Mouse (Mus musculus): ENCODE data around the gene Gna14. TPM values are rescaled to one million over a fixed set of nuclear protein-coding genes. Genes with fewer than 3 reads are reported as not detected.

The Gna14 gene
- 1.8 and 2.5 TPM in 2 replicates for polyA plus RNA-seq (2014; fragmentation: Nextera tagmentation; extraction: Ambion mirVana)

GRCm38 (mm10) chr19:16435531-16436231 lies at the start of gene Gna14:
TSS of gene Gna14 (plus strand) at chr19:16435762.
- Histone ChIP-seq H3K36me3 (ENCODE audit: control insufficient read depth, insufficient read depth, low read length) (no peaks in the 10 kb centered on the region), H3K27me3 (ENCODE audit: control insufficient read depth, insufficient read depth, low read length) (peaks cover 13% of the 10 kb centered on the region), H3K4me1 (replicated peaks; ENCODE audit: control insufficient read depth, insufficient read depth, low read length) (peaks cover 15% of the 10 kb centered on the region; the same call in 1 of the 2 replicates), H3K4me3 (ENCODE audit: low read depth, low read length) (peak within 1 kb of the TSS; percentile 33), H3K4me2 (ENCODE audit: low read depth, low read length, severe bottlenecking) (peak within 1 kb of the TSS; percentile 74), H3K9me3 (ENCODE audit: control insufficient read depth, low read length) (no peaks in the 10 kb centered on the region), H3K27ac (ENCODE audit: low read depth, low read length) (no peak within 1 kb of the TSS), H3K9ac (ENCODE audit: low read length) (peak within 1 kb of the TSS; percentile 37)
- WGBS, result 2% methylated on average over 27 of the region's 27 CpGs
- ATAC-seq (replicated peaks; ENCODE audit: low FRiP score) (peak; percentile 60), DNase-seq (ENCODE audit: low spot score) (peak; percentile 85)

- Histone ChIP-seq H3K27me3 (ENCODE audit: control insufficient read depth, insufficient read depth, low read length) (no peaks in the 10 kb centered on the region), H3K4me2 (ENCODE audit: low read depth, low read length, severe bottlenecking) (no peak overlapping the region), H3K4me1 (replicated peaks; ENCODE audit: control insufficient read depth, insufficient read depth, low read length) (peaks cover 8% of the 10 kb centered on the region; the same call in 1 of the 2 replicates), H3K36me3 (ENCODE audit: control insufficient read depth, insufficient read depth, low read length) (no peaks in the 10 kb centered on the region), H3K9ac (ENCODE audit: low read length) (no peak overlapping the region), H3K9me3 (ENCODE audit: control insufficient read depth, low read length) (no peaks in the 10 kb centered on the region), H3K4me3 (ENCODE audit: low read depth, low read length) (no peak overlapping the region), H3K27ac (ENCODE audit: low read depth, low read length) (no peak overlapping the region)
- no peak for ATAC-seq (replicated peaks; ENCODE audit: low FRiP score)
- 66% methylated on average over 6 of the region's 6 CpGs for WGBS
- no peak for DNase-seq (ENCODE audit: low spot score)
Observed at GRCm38 (mm10) chr19:16386514-16386913, 49.0 kb upstream of the Gna14 start.

GRCm38 (mm10) chr19:16390192-16390795 lies 45.3 kb upstream of the Gna14 start:
- Histone ChIP-seq H3K4me1 (replicated peaks; ENCODE audit: control insufficient read depth, insufficient read depth, low read length) (peaks cover 8% of the 10 kb centered on the region; the same call in 1 of the 2 replicates), H3K4me3 (ENCODE audit: low read depth, low read length) (no peak overlapping the region), H3K4me2 (ENCODE audit: low read depth, low read length, severe bottlenecking) (no peak overlapping the region), H3K9me3 (ENCODE audit: control insufficient read depth, low read length) (no peaks in the 10 kb centered on the region), H3K9ac (ENCODE audit: low read length) (no peak overlapping the region), H3K27ac (ENCODE audit: low read depth, low read length) (no peak overlapping the region), H3K27me3 (ENCODE audit: control insufficient read depth, insufficient read depth, low read length) (no peaks in the 10 kb centered on the region), H3K36me3 (ENCODE audit: control insufficient read depth, insufficient read depth, low read length) (no peaks in the 10 kb centered on the region)
- DNase-seq (ENCODE audit: low spot score) (no peak), ATAC-seq (replicated peaks; ENCODE audit: low FRiP score) (no peak)
- 89% methylated on average over 6 of the region's 6 CpGs for WGBS

- no peak for DNase-seq (ENCODE audit: low spot score)
- Histone ChIP-seq H3K27me3 (ENCODE audit: control insufficient read depth, insufficient read depth, low read length) (no peaks in the 10 kb centered on the region), H3K9me3 (ENCODE audit: control insufficient read depth, low read length) (no peaks in the 10 kb centered on the region), H3K9ac (ENCODE audit: low read length) (no peak overlapping the region), H3K4me2 (ENCODE audit: low read depth, low read length, severe bottlenecking) (no peak overlapping the region), H3K4me1 (replicated peaks; ENCODE audit: control insufficient read depth, insufficient read depth, low read length) (peaks cover under 1% of the 10 kb centered on the region; the same call in 1 of the 2 replicates), H3K4me3 (ENCODE audit: low read depth, low read length) (no peak overlapping the region), H3K27ac (ENCODE audit: low read depth, low read length) (no peak overlapping the region), H3K36me3 (ENCODE audit: control insufficient read depth, insufficient read depth, low read length) (no peaks in the 10 kb centered on the region)
- 90% methylated on average over 5 of the region's 5 CpGs for WGBS
- no peak for ATAC-seq (replicated peaks; ENCODE audit: low FRiP score)
Observed at GRCm38 (mm10) chr19:16394381-16394780, 41.2 kb upstream of the Gna14 start.

- no peaks in the 10 kb centered on the region for H3K36me3 ChIP-seq (ENCODE audit: control insufficient read depth, insufficient read depth, low read length)
- no peak overlapping the region for H3K4me3 ChIP-seq (ENCODE audit: low read depth, low read length)
- no peaks in the 10 kb centered on the region for H3K9me3 ChIP-seq (ENCODE audit: control insufficient read depth, low read length)
- 85% methylated on average over 6 of the region's 6 CpGs for WGBS
- no peak overlapping the region for H3K9ac ChIP-seq (ENCODE audit: low read length)
- H3K4me1 ChIP-seq (replicated peaks; ENCODE audit: control insufficient read depth, insufficient read depth, low read length), result no peaks in the 10 kb centered on the region
- H3K4me2 ChIP-seq (ENCODE audit: low read depth, low read length, severe bottlenecking), result no peak overlapping the region
- ATAC-seq (replicated peaks; ENCODE audit: low FRiP score) (no peak), DNase-seq (ENCODE audit: low spot score) (no peak)
- no peaks in the 10 kb centered on the region for H3K27me3 ChIP-seq (ENCODE audit: control insufficient read depth, insufficient read depth, low read length)
- H3K27ac ChIP-seq (ENCODE audit: low read depth, low read length), result no peak overlapping the region
Observed at GRCm38 (mm10) chr19:16403101-16403500, 32.5 kb upstream of the Gna14 start.

GRCm38 (mm10) chr19:16407727-16408126 lies 27.8 kb upstream of the Gna14 start:
- no peaks in the 10 kb centered on the region for H3K9me3 ChIP-seq (ENCODE audit: control insufficient read depth, low read length)
- H3K4me1 ChIP-seq (replicated peaks; ENCODE audit: control insufficient read depth, insufficient read depth, low read length), result no peaks in the 10 kb centered on the region
- H3K4me2 ChIP-seq (ENCODE audit: low read depth, low read length, severe bottlenecking), result no peak overlapping the region
- H3K9ac ChIP-seq (ENCODE audit: low read length), result no peak overlapping the region
- no peaks in the 10 kb centered on the region for H3K27me3 ChIP-seq (ENCODE audit: control insufficient read depth, insufficient read depth, low read length)
- 71% methylated on average over 1 of the region's 1 CpGs for WGBS
- no peak overlapping the region for H3K27ac ChIP-seq (ENCODE audit: low read depth, low read length)
- ATAC-seq (replicated peaks; ENCODE audit: low FRiP score), result no peak
- DNase-seq (ENCODE audit: low spot score), result no peak
- no peaks in the 10 kb centered on the region for H3K36me3 ChIP-seq (ENCODE audit: control insufficient read depth, insufficient read depth, low read length)
- no peak overlapping the region for H3K4me3 ChIP-seq (ENCODE audit: low read depth, low read length)

GRCm38 (mm10) chr19:16411302-16411701 lies 24.3 kb upstream of the Gna14 start:
- Histone ChIP-seq H3K36me3 (ENCODE audit: control insufficient read depth, insufficient read depth, low read length) (no peaks in the 10 kb centered on the region), H3K27ac (ENCODE audit: low read depth, low read length) (no peak overlapping the region), H3K4me2 (ENCODE audit: low read depth, low read length, severe bottlenecking) (no peak overlapping the region), H3K9ac (ENCODE audit: low read length) (no peak overlapping the region), H3K9me3 (ENCODE audit: control insufficient read depth, low read length) (no peaks in the 10 kb centered on the region), H3K27me3 (ENCODE audit: control insufficient read depth, insufficient read depth, low read length) (no peaks in the 10 kb centered on the region), H3K4me3 (ENCODE audit: low read depth, low read length) (no peak overlapping the region), H3K4me1 (replicated peaks; ENCODE audit: control insufficient read depth, insufficient read depth, low read length) (no peaks in the 10 kb centered on the region)
- DNase-seq (ENCODE audit: low spot score), result no peak
- ATAC-seq (replicated peaks; ENCODE audit: low FRiP score), result no peak

- Histone ChIP-seq H3K4me2 (ENCODE audit: low read depth, low read length, severe bottlenecking) (no peak overlapping the region), H3K4me1 (replicated peaks; ENCODE audit: control insufficient read depth, insufficient read depth, low read length) (no peaks in the 10 kb centered on the region), H3K36me3 (ENCODE audit: control insufficient read depth, insufficient read depth, low read length) (no peaks in the 10 kb centered on the region), H3K27me3 (ENCODE audit: control insufficient read depth, insufficient read depth, low read length) (no peaks in the 10 kb centered on the region), H3K9ac (ENCODE audit: low read length) (no peak overlapping the region), H3K9me3 (ENCODE audit: control insufficient read depth, low read length) (no peaks in the 10 kb centered on the region), H3K4me3 (ENCODE audit: low read depth, low read length) (no peak overlapping the region), H3K27ac (ENCODE audit: low read depth, low read length) (no peak overlapping the region)
- WGBS, result 90% methylated on average over 5 of the region's 5 CpGs
- no peak for ATAC-seq (replicated peaks; ENCODE audit: low FRiP score)
- DNase-seq (ENCODE audit: low spot score), result no peak
Observed at GRCm38 (mm10) chr19:16418086-16418663, 17.4 kb upstream of the Gna14 start.
